Mouse (Mus musculus) limb, embryonic 13.5 days (tissue): ENCODE results near the gene Dpf3. TPM values are rescaled to one million over a fixed set of nuclear protein-coding genes. Genes with fewer than 3 reads are reported as not detected.
A peak's percentile ranks its signal among the peaks of the same experiment; 100 is the strongest.

Source experiments
- ATAC-seq: fragments of 200-750 bp; cut with Nextera tagmentation; 2 replicates; pipeline ENCODE4 v1.8.0; 2017; ENCODE audit warnings: low read depth, moderate number of reproducible peaks, moderate TSS enrichment; ENCODE audit not compliant: low FRiP score
- H3K27ac ChIP-seq: fragments of 300-500 bp; sonication (generic); 2 replicates; pipeline ENCODE4 v1.5.1; 2015; ENCODE audit warnings: inconsistent platforms, mild to moderate bottlenecking, moderate library complexity
- H3K27me3 ChIP-seq: fragments of 300-500 bp; sonication (generic); 2 replicates; pipeline ENCODE4 v1.6.1; 2015; ENCODE audit warnings: mild to moderate bottlenecking, inconsistent platforms
- H3K36me3 ChIP-seq: fragments of 300-500 bp; sonication (generic); 2 replicates; pipeline ENCODE4 v1.6.1; 2015; ENCODE audit warnings: inconsistent platforms, mild to moderate bottlenecking, moderate library complexity
- H3K4me1 ChIP-seq: fragments of 300-500 bp; sonication (generic); 2 replicates; pipeline ENCODE4 v1.6.1; 2015; ENCODE audit warnings: inconsistent platforms
- H3K4me2 ChIP-seq: fragments of 300-500 bp; sonication (generic); replicated peaks from 2 replicates; pipeline ENCODE4 v1.6.1; 2015; ENCODE audit warnings: inconsistent platforms, mild to moderate bottlenecking, moderate library complexity
- H3K4me3 ChIP-seq: fragments of 300-500 bp; sonication (generic); 2 replicates; pipeline ENCODE4 v1.5.1; 2015; ENCODE audit warnings: moderate library complexity, mild to moderate bottlenecking, inconsistent platforms
- H3K9ac ChIP-seq: fragments of 300-500 bp; sonication (generic); 2 replicates; pipeline ENCODE4 v1.6.1; 2015; ENCODE audit warnings: mild to moderate bottlenecking, inconsistent platforms
- H3K9me3 ChIP-seq: fragments of 300-500 bp; sonication (generic); 2 replicates; pipeline ENCODE4 v1.6.1; 2016; ENCODE audit warnings: inconsistent platforms
- WGBS: fragments of 180-500 bp; shearing (Covaris S2); methylation state at CpG from one replicate; pipeline ENCODE4 v1.1.7; 2015; 5-methylcytosine and 5-hydroxymethylcytosine counted together
- polyA plus RNA-seq: library from polyadenylated mRNA; unstranded; fragments of >200 nt; fragmentation: Nextera tagmentation; extraction: Ambion mirVana; gene quantifications from 2 replicates; pipeline ENCODE4 v1.2.1, GENCODE M21; 2015

Dpf3 gene
- polyA plus RNA-seq, 1 experiment from 2014 or later, result 6.1 TPM

DNA sequence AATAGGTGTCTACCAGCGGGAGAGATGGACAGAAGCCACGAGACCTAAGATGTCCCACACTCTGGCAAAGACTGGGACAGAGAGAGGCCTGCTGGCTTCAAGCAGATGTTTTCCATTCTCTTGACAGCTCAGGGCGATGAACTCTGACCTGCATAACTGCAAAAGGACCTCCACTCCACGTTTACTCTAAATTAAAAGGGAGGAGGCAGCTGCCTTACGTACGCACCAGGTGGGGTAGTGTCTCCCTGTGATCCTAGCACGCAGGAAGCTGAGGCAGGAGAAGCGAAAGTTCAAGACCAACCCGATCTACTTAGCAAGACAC, 8.4 kb upstream of the Dpf3 start:
- H3K27me3 ChIP-seq, result no peaks in the 10 kb centered on the region; the same call in 1 of the 2 replicates
- WGBS, result 42% methylated on average over 9 of the region's 9 CpGs
- H3K4me1 ChIP-seq, result peaks cover 6% of the 10 kb centered on the region
- ATAC-seq, result no peak
- no peak overlapping the region for H3K4me2 ChIP-seq
- no peak overlapping the region for H3K27ac ChIP-seq
- H3K4me3 ChIP-seq, result no peak overlapping the region
- H3K9me3 ChIP-seq, result peaks cover 7% of the 10 kb centered on the region
- H3K36me3 ChIP-seq, result no peaks in the 10 kb centered on the region
- H3K9ac ChIP-seq, result no peak overlapping the region

DNA sequence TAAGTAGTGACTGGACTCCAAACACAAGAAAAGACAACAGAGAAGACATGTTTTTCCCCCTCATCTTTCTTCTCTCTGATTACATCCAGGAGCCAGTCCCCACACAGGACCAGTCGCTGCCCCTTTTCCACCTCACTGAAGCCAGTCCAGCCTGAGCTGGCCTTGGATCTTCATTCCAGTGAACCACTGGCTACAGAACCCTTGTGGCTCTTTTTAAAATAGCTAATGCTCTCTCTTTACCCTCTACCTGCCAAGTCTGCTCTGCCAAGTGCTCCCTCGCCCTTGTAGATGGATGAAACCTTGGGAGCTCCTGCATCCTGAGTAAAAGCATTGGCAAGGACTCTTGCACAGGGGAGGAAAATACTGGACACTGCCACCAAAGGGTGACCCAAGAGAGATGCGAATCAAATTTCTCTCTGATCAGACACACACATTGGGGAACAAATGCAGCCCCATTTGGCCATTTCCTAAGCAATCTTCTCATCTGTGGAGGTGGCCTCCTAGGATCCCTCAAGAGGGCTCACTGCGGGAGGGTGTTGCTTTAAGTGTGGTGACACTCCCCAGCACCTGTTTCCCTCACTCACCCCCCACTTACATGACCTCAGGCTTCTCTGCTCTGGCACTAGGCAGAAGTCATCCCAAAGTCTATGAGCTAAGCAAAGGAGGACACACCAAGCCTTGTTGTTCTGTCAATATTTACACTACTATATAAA, 7.9 kb upstream of the Dpf3 start:
- H3K4me1 ChIP-seq, result peaks cover 4% of the 10 kb centered on the region
- no peaks in the 10 kb centered on the region for H3K36me3 ChIP-seq
- no peak overlapping the region for H3K4me3 ChIP-seq
- WGBS, result 62% methylated on average over 4 of the region's 4 CpGs
- no peaks in the 10 kb centered on the region; the same call in 1 of the 2 replicates for H3K27me3 ChIP-seq
- ATAC-seq, result no peak
- H3K27ac ChIP-seq, result no peak overlapping the region
- no peak overlapping the region for H3K4me2 ChIP-seq
- H3K9ac ChIP-seq, result no peak overlapping the region
- H3K9me3 ChIP-seq, result peaks cover 7% of the 10 kb centered on the region

- Histone ChIP-seq H3K27me3 (peaks cover 6% of the 10 kb centered on the region), H3K4me2 (no peak overlapping the region), H3K9ac (no peak overlapping the region), H3K36me3 (no peaks in the 10 kb centered on the region), H3K4me1 (no peaks in the 10 kb centered on the region), H3K4me3 (no peak overlapping the region), H3K27ac (no peak overlapping the region), H3K9me3 (peaks cover 7% of the 10 kb centered on the region)
- WGBS, result 88% methylated on average over 9 of the region's 9 CpGs
- ATAC-seq, result no peak
Observed at GRCm38 (mm10) chr12:83494196-83494595, 6.7 kb upstream of the Dpf3 start.

DNA sequence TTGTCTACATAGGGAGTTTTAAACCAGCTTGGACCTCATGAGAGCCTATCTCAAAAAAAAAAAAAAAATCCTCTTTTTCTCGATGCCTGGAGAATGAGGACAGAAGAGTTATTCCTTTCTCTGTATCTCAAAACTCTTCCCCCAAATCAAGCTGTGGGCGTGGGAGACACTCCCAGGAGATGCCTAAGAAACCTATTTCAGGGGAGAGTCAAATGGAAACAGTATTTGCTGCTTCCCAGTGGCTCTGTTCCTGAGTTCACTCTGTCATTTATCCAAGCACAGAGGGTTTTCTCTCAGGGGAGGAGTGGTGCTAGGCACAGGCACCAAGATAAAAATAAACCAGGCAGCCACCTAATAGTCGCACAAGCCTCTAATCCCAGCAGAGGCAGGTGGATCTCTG, 5.3 kb upstream of the Dpf3 start:
- Histone ChIP-seq H3K4me2 (no peak overlapping the region), H3K27me3 (peaks cover 17% of the 10 kb centered on the region), H3K4me1 (peaks cover 13% of the 10 kb centered on the region), H3K9me3 (peaks cover 7% of the 10 kb centered on the region), H3K36me3 (no peaks in the 10 kb centered on the region), H3K9ac (no peak overlapping the region), H3K27ac (no peak overlapping the region), H3K4me3 (no peak overlapping the region)
- no peak for ATAC-seq
- WGBS, result 82% methylated on average over 3 of the region's 3 CpGs

GRCm38 (mm10) chr12:83491609-83492008, 4.1 kb upstream of the Dpf3 start:
- no peak overlapping the region for H3K4me2 ChIP-seq
- H3K27ac ChIP-seq, result no peak overlapping the region
- WGBS, result 53% methylated on average over 1 of the region's 1 CpGs
- H3K36me3 ChIP-seq, result no peaks in the 10 kb centered on the region
- ATAC-seq, result no peak
- H3K9me3 ChIP-seq, result peaks cover 7% of the 10 kb centered on the region
- H3K4me1 ChIP-seq, result peaks cover 13% of the 10 kb centered on the region
- no peak overlapping the region for H3K9ac ChIP-seq
- H3K4me3 ChIP-seq, result no peak overlapping the region
- H3K27me3 ChIP-seq, result peaks cover 17% of the 10 kb centered on the region

GRCm38 (mm10) chr12:83489748-83490147, 2.2 kb upstream of the Dpf3 start:
- no peak overlapping the region for H3K4me2 ChIP-seq
- WGBS, result 43% methylated on average over 2 of the region's 2 CpGs
- H3K9ac ChIP-seq, result no peak overlapping the region
- no peak for ATAC-seq
- H3K27ac ChIP-seq, result no peak overlapping the region
- peaks cover 7% of the 10 kb centered on the region for H3K9me3 ChIP-seq
- peaks cover 33% of the 10 kb centered on the region for H3K27me3 ChIP-seq
- no peaks in the 10 kb centered on the region for H3K36me3 ChIP-seq
- H3K4me1 ChIP-seq, result peaks cover 30% of the 10 kb centered on the region
- no peak overlapping the region for H3K4me3 ChIP-seq

GRCm38 (mm10) chr12:83488211-83488941, 860 bp upstream of the Dpf3 start:
- 0% methylated on average over 29 of the region's 29 CpGs for WGBS
- Histone ChIP-seq H3K27me3 (peaks cover 47% of the 10 kb centered on the region), H3K4me1 (peaks cover 36% of the 10 kb centered on the region), H3K4me3 (peak overlapping the region; percentile 65), H3K9me3 (peaks cover 7% of the 10 kb centered on the region), H3K27ac (no peak overlapping the region), H3K36me3 (no peaks in the 10 kb centered on the region), H3K4me2 (peak overlapping the region; percentile 100), H3K9ac (peak overlapping the region; percentile 5; the same call in 1 of the 2 replicates)
- no peak for ATAC-seq

- peaks cover 54% of the 10 kb centered on the region for H3K27me3 ChIP-seq
- H3K9ac ChIP-seq, result peak overlapping the region; percentile 75
- H3K36me3 ChIP-seq, result no peaks in the 10 kb centered on the region
- H3K9me3 ChIP-seq, result peaks cover 7% of the 10 kb centered on the region
- WGBS, result under 1% methylated on average over 73 of the region's 73 CpGs
- ATAC-seq, result peak; percentile 54; the same call in 1 of the 2 replicates
- H3K4me2 ChIP-seq, result peak overlapping the region; percentile 100
- peaks cover 40% of the 10 kb centered on the region for H3K4me1 ChIP-seq
- H3K4me3 ChIP-seq, result peak overlapping the region; percentile 65
- peak overlapping the region; percentile 65; the same call in 1 of the 2 replicates for H3K27ac ChIP-seq
Observed at GRCm38 (mm10) chr12:83486671-83487461, 650 bp downstream of the Dpf3 start.

DNA sequence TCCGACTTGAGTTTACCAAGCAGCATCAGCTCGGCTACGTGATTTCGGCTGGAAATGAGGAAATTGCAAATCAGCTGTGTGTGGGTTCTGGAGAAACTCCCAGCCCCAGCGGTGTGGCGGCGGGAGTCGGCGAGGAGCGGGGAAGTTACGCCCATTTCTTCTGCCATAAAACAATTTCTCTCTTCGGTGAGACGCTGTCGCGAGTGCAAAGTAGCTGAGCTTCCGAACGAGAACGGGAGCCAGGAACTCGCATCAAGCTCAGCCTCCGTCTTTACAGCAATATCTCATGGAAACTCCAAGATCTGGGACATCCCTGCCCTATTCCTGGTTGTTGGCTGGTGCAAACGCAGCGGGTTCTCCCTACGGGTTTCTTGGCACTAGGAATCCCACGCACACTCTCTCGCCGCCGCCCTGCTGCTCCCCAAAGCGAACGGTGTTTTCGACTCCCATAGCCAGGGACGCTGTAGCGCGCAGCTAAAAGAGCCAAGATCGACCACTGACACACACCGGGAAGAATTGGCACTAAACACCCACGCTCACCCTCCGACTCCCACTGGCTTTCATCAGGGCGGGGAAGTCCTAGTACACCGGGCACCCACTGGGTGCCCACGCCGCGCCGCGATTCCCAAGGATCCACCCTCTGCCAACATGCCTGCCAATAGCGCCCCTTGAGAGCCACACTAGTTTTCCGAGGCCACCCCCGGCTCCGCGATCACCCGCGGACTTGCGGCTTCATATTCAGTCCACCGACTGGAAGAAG, 1.4 kb downstream of the Dpf3 start:
- Histone ChIP-seq H3K4me3 (peak overlapping the region; percentile 65), H3K4me2 (peak overlapping the region; percentile 100), H3K9ac (peak overlapping the region; percentile 75), H3K36me3 (no peaks in the 10 kb centered on the region), H3K27ac (no peak overlapping the region), H3K9me3 (peaks cover 2% of the 10 kb centered on the region; the same call in 1 of the 2 replicates), H3K27me3 (peaks cover 54% of the 10 kb centered on the region), H3K4me1 (peaks cover 46% of the 10 kb centered on the region)
- WGBS, result under 1% methylated on average over 53 of the region's 53 CpGs
- no peak for ATAC-seq

DNA sequence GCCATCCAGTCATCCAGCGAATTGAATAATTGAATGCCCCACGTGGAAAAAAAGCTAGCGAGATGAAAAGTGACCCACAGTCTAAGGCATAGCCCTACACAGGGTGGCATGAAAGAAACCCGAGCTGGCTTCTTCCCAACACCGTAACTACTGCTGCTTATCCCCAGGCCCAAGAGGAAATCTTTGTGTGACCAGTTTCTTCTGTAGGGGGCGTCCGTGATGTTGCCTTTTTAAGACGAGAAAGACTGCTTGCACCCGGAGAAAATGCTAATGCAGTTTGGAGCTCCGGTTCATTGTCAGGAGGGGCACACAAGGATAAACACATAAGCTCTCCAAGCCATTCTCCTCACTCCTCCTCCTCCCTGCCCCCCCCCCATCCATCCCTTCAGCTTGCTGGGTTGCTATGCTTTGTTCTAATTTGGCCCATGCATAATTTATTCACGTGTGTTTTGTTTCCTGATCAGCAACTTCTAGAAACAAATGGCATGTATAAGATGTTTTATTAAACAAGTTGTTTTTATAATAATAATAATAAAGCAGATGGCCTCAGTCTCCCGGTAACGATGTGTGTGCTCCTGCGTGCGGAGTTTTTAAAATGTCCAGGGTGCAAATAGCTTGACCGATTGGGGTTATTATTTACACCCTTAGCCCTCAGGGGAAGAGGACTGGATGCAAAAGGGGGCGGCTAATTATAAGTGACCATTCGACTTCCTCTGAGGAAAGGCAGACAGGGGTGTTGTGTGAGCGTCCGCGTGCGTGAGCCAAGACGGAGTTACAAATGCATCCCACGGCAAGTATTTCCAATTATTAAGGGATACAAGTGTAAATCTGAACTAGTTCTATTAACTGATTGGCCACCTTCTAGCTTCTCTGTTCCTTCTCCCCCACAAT, 2.4 kb downstream of the Dpf3 start:
- H3K9ac ChIP-seq, result peak overlapping the region; percentile 75
- peaks cover 54% of the 10 kb centered on the region for H3K27me3 ChIP-seq
- 1% methylated on average over 24 of the region's 24 CpGs for WGBS
- no peak overlapping the region for H3K27ac ChIP-seq
- no peaks in the 10 kb centered on the region for H3K9me3 ChIP-seq
- no peak for ATAC-seq
- H3K4me1 ChIP-seq, result peaks cover 47% of the 10 kb centered on the region
- H3K36me3 ChIP-seq, result no peaks in the 10 kb centered on the region
- peak overlapping the region; percentile 65 for H3K4me3 ChIP-seq
- H3K4me2 ChIP-seq, result peak overlapping the region; percentile 100

- Histone ChIP-seq H3K4me1 (peaks cover 42% of the 10 kb centered on the region), H3K27me3 (peaks cover 44% of the 10 kb centered on the region), H3K4me3 (no peak overlapping the region), H3K36me3 (no peaks in the 10 kb centered on the region), H3K27ac (no peak overlapping the region), H3K4me2 (no peak overlapping the region), H3K9me3 (no peaks in the 10 kb centered on the region), H3K9ac (no peak overlapping the region)
- no peak for ATAC-seq
- 49% methylated on average over 5 of the region's 5 CpGs for WGBS
Observed at GRCm38 (mm10) chr12:83483653-83484052, 3.9 kb downstream of the Dpf3 start.
